Mouse (Mus musculus) urinary bladder, adult 18-20 months (tissue): ENCODE data around the gene Ppp1r9b.

Experiments used
- DNase-seq, 2 experiments: peaks; one replicate each; pipeline ENCODE4 v3.0.0; 2022; ENCODE audit warnings: low spot score in 2 of 2, mixed read lengths in 2 of 2

Ppp1r9b gene

GRCm38 (mm10) chr11:94978178-94978915, 12.5 kb upstream of the Ppp1r9b start:
- no peak for DNase-seq

GRCm38 (mm10) chr11:94978947-94979346, 11.9 kb upstream of the Ppp1r9b start:
- peak; percentile 94 to 95 for DNase-seq

GRCm38 (mm10) chr11:94979462-94980179, 11.2 kb upstream of the Ppp1r9b start:
- DNase-seq: no peak

GRCm38 (mm10) chr11:94985140-94985539, 5.7 kb upstream of the Ppp1r9b start:
- DNase-seq: no peak

GRCm38 (mm10) chr11:94985822-94986221, 5.0 kb upstream of the Ppp1r9b start:
- DNase-seq: no peak

- DNase-seq: no peak
These were observed 4.4 kb upstream of the Ppp1r9b start for GRCm38 (mm10) chr11:94986435-94986834.

GRCm38 (mm10) chr11:94987341-94987740, 3.5 kb upstream of the Ppp1r9b start:
- no peak for DNase-seq

- no peak for DNase-seq
These were observed 3.0 kb upstream of the Ppp1r9b start for GRCm38 (mm10) chr11:94987851-94988250.

GRCm38 (mm10) chr11:94988780-94989561, 1.9 kb upstream of the Ppp1r9b start:
- peak in 1 of 2 experiments; percentile 42 for DNase-seq

- DNase-seq: peak; percentile 70 to 73
These were observed 1.2 kb upstream of the Ppp1r9b start for GRCm38 (mm10) chr11:94989562-94990017.

GRCm38 (mm10) chr11:94990102-94990748, 610 bp upstream of the Ppp1r9b start:
- DNase-seq: no peak

- DNase-seq: peak; percentile 39 to 71
These were observed 1.0 kb downstream of the Ppp1r9b start for GRCm38 (mm10) chr11:94991641-94992479.

GRCm38 (mm10) chr11:94992480-94992753, 1.6 kb downstream of the Ppp1r9b start:
- peak in 1 of 2 experiments; percentile 53 for DNase-seq

- DNase-seq: peak; percentile 66 to 79
These were observed 2.1 kb downstream of the Ppp1r9b start for GRCm38 (mm10) chr11:94992754-94993606.

- no peak for DNase-seq
These were observed 3.5 kb downstream of the Ppp1r9b start for GRCm38 (mm10) chr11:94994208-94994814.

GRCm38 (mm10) chr11:94994947-94995772, 4.3 kb downstream of the Ppp1r9b start:
- no peak for DNase-seq

- DNase-seq: no peak
These were observed 5.3 kb downstream of the Ppp1r9b start for GRCm38 (mm10) chr11:94996101-94996500.

- no peak for DNase-seq
These were observed 6.1 kb downstream of the Ppp1r9b start for GRCm38 (mm10) chr11:94996984-94997383.

- no peak for DNase-seq
These were observed 6.8 kb downstream of the Ppp1r9b start for GRCm38 (mm10) chr11:94997596-94997995.
